Mouse (Mus musculus): ENCODE measurements at regions not wholly inside any gene's neighbourhood (a gene's known extent, or its start where the extent isn't known, plus 50 kb on each side); places are given as distances from the start of the nearest gene placed in this dataset.

GRCm38 (mm10) chr3:18667726-18668125, 719.5 kb downstream of the Cypt12 start:
- H3K27me3 ChIP-seq (replicated peaks): no peaks in the 10 kb centered on the region
- no peaks in the 10 kb centered on the region for H3K36me3 ChIP-seq (replicated peaks in 1 of 2; ENCODE audit: control insufficient read depth in 1 of 2, insufficient read depth in 1 of 2, low read length in 1 of 2)
- DNase-seq (ENCODE audit: extremely low read depth): no peak
- H3K79me2 ChIP-seq (replicated peaks; ENCODE audit: control insufficient read depth, extremely low read depth, insufficient read depth, poor library complexity, severe bottlenecking): no peaks in the 10 kb centered on the region
- in situ Hi-C loops (cut with MboI; ENCODE audit: low pct_ligation_motif_present, low pct_unique_long_range_greater_than_20kb, low sequenced_read_pairs): no loop called here
- no peak for TF ChIP-seq MYC (IDR thresholded peaks at IDR 0.05; ENCODE audit: low read depth, low read length)
- H3K27ac ChIP-seq (ENCODE audit: insufficient read depth, low read depth): no peak overlapping the region
- no peak overlapping the region for H3K9ac ChIP-seq (ENCODE audit: insufficient read depth, low read depth)
- no peaks in the 10 kb centered on the region for H3K9me3 ChIP-seq (replicated peaks; ENCODE audit: low read length)
- no peak overlapping the region for H3K4me3 ChIP-seq (replicated peaks in 1 of 3; ENCODE audit: low read depth in 2 of 3, low read length in 2 of 3, poor library complexity in 1 of 3)
- no peaks in the 10 kb centered on the region for H3K4me1 ChIP-seq (ENCODE audit: control insufficient read depth in 1 of 2, insufficient read depth in 2 of 2)
- H3K4me2 ChIP-seq (ENCODE audit: insufficient read depth, low read depth, poor library complexity, severe bottlenecking): no peak overlapping the region
- dilution Hi-C loops (cut with MboI; ENCODE audit: extremely low pct_ligation_motif_present, extremely low pct_unique_long_range_greater_than_20kb, low sequenced_read_pairs): no loop called here

- no peak overlapping the region for H3K4me3 ChIP-seq (replicated peaks in 1 of 3; ENCODE audit: low read depth in 2 of 3, low read length in 2 of 3, poor library complexity in 1 of 3)
- DNase-seq (ENCODE audit: extremely low read depth): no peak
- in situ Hi-C loops (cut with MboI; ENCODE audit: low pct_ligation_motif_present, low pct_unique_long_range_greater_than_20kb, low sequenced_read_pairs): no loop called here
- H3K27ac ChIP-seq (ENCODE audit: insufficient read depth, low read depth): no peak overlapping the region
- no peaks in the 10 kb centered on the region for H3K9me3 ChIP-seq (replicated peaks; ENCODE audit: low read length)
- no peak overlapping the region for H3K4me2 ChIP-seq (ENCODE audit: insufficient read depth, low read depth, poor library complexity, severe bottlenecking)
- dilution Hi-C loops (cut with MboI; ENCODE audit: extremely low pct_ligation_motif_present, extremely low pct_unique_long_range_greater_than_20kb, low sequenced_read_pairs): no loop called here
- TF ChIP-seq HCFC1 (IDR thresholded peaks at IDR 0.05; ENCODE audit: low read depth, low read length) (no peak), UBTF (IDR thresholded peaks at IDR 0.05; ENCODE audit: low read depth, low read length) (no peak), BHLHE40 (IDR thresholded peaks at IDR 0.05; ENCODE audit: low read depth, low read length) (no peak), ZC3H11A (IDR thresholded peaks at IDR 0.05; ENCODE audit: low read depth, low read length) (no peak), POLR2A (IDR thresholded peaks at IDR 0.05; ENCODE audit: low read depth, low read length) (no peak), MAX (IDR thresholded peaks at IDR 0.05; ENCODE audit: low read length) (no peak), PAX5 (IDR thresholded peaks at IDR 0.05; ENCODE audit: low read length) (no peak), MAZ (IDR thresholded peaks at IDR 0.05; ENCODE audit: low read depth, low read length) (no peak), MXI1 (IDR thresholded peaks at IDR 0.05; ENCODE audit: low read depth, low read length) (no peak), POLR2AphosphoS2 (IDR thresholded peaks at IDR 0.05; ENCODE audit: low read depth, low read length) (no peak), USF2 (conservative IDR thresholded peaks at IDR 0.05; ENCODE audit: low read depth, low read length) (no peak), E2F4 (IDR thresholded peaks at IDR 0.05; ENCODE audit: insufficient replicate concordance, low read depth, low read length) (no peak), RAD21 (IDR thresholded peaks at IDR 0.05; ENCODE audit: low read depth, low read length) (no peak), GABPA (IDR thresholded peaks at IDR 0.05; ENCODE audit: insufficient replicate concordance, low read depth, low read length) (no peak), NELFE (IDR thresholded peaks at IDR 0.05; ENCODE audit: low read depth, low read length) (no peak)
- no peaks in the 10 kb centered on the region for H3K27me3 ChIP-seq (replicated peaks)
- no peaks in the 10 kb centered on the region for H3K79me2 ChIP-seq (replicated peaks; ENCODE audit: control insufficient read depth, extremely low read depth, insufficient read depth, poor library complexity, severe bottlenecking)
- H3K9ac ChIP-seq (ENCODE audit: insufficient read depth, low read depth): no peak overlapping the region
- H3K4me1 ChIP-seq (ENCODE audit: control insufficient read depth in 1 of 2, insufficient read depth in 2 of 2): no peaks in the 10 kb centered on the region
- H3K36me3 ChIP-seq (replicated peaks in 1 of 2; ENCODE audit: control insufficient read depth in 1 of 2, insufficient read depth in 1 of 2, low read length in 1 of 2): no peaks in the 10 kb centered on the region
Observed at GRCm38 (mm10) chr3:18668936-18669335, 720.7 kb downstream of the Cypt12 start.

Measured in CH12.LX (cell line).